Mouse (Mus musculus): ENCODE results near the gene Coro2b. TPM values are rescaled to one million over a fixed set of nuclear protein-coding genes. Genes with fewer than 3 reads are reported as not detected.

Coro2b gene
- polyA plus RNA-seq, 1 experiment from 2014 or later: 1.9 TPM

DNA sequence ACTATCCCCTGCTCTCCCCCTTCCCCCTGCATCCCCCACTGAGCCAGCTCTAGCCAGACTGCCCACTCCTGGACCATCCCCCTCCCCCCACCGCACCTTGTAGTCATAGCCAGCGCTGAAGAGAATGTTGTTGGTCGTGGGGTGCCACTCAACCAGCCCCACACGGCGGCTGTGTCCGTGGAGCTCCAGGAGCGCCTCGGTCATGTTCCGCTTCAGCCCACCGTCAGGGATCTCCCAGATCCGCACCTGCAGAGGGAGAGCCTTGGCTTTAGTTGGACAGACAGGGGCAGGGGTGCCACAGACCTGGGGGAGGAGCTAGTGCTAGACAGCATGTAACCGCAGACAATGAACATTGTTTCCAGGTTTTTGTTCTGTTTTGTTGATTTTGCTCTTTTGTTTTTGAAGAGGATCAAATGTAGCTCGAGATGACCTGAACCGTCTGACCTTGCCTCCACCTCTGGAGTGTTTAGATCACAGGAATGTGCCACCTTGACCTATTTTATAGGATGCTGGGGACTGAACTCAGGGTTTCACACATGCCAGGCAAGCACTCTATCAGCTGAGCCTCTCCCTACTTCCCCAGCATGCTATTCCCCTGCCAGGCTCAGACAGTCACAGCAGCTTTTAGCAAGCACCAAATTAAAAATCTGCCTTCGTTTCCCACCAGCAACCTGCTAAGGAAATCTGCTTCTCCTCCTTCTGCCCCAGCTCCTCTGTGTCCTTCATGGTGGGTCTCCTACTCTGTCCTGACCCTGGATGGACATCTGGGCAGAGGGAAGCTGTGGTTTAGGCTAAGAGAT is 104.4 kb downstream of the Coro2b start:
- Histone ChIP-seq H3K9me3 (replicated peaks; ENCODE audit: control insufficient read depth, low read length) (no peaks in the 10 kb centered on the region), H3K27me3 (ENCODE audit: control insufficient read depth, insufficient read depth, low read depth, low read length) (no peaks in the 10 kb centered on the region), H3K4me1 (ENCODE audit: control insufficient read depth, low read depth, low read length) (no peaks in the 10 kb centered on the region; the same call in 1 of the 2 replicates), H3K36me3 (ENCODE audit: control insufficient read depth, insufficient read depth) (no peaks in the 10 kb centered on the region), H3K4me3 (ENCODE audit: low read depth, low read length) (no peak overlapping the region), H3K9ac (ENCODE audit: low read depth, low read length) (no peak overlapping the region), H3K4me2 (ENCODE audit: low read depth, low read length) (no peak overlapping the region), H3K27ac (ENCODE audit: low read length) (no peak overlapping the region)
- ATAC-seq (ENCODE audit: low read depth): no peak
- 62% methylated on average over 15 of the region's 15 CpGs for WGBS (ENCODE audit: insufficient replicate concordance)

GRCm38 (mm10) chr9:62430741-62431140 is 106.1 kb downstream of the Coro2b start:
- no peaks in the 10 kb centered on the region; the same call in 1 of the 2 replicates for H3K4me1 ChIP-seq (ENCODE audit: control insufficient read depth, low read depth, low read length)
- WGBS (ENCODE audit: insufficient replicate concordance): 59% methylated on average over 4 of the region's 4 CpGs
- H3K27ac ChIP-seq (ENCODE audit: low read length): no peak overlapping the region
- no peaks in the 10 kb centered on the region for H3K27me3 ChIP-seq (ENCODE audit: control insufficient read depth, insufficient read depth, low read depth, low read length)
- ATAC-seq (ENCODE audit: low read depth): no peak
- H3K36me3 ChIP-seq (ENCODE audit: control insufficient read depth, insufficient read depth): no peaks in the 10 kb centered on the region
- H3K4me3 ChIP-seq (ENCODE audit: low read depth, low read length): no peak overlapping the region
- no peaks in the 10 kb centered on the region for H3K9me3 ChIP-seq (replicated peaks; ENCODE audit: control insufficient read depth, low read length)
- H3K9ac ChIP-seq (ENCODE audit: low read depth, low read length): no peak overlapping the region
- no peak overlapping the region for H3K4me2 ChIP-seq (ENCODE audit: low read depth, low read length)

DNA sequence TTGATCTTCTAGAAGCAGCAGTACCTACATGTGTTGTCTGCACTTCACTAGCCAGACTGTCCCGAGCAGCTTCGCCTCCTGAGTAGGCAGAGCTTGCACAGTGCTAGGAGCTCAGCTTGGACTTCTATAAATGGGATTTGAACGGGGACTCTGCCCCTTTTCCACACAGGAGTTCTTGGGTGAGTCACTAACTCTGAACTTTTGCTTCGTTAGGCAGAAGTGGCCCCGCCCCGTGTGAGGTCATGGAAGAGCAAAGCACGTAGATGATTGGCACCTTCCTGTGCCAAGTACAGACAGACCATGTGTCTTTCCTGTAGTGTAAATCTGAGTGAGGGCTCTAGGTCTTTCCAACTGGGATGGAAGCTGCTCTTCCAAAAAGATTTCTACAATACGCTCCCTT is 109.8 kb downstream of the Coro2b start:
- H3K9ac ChIP-seq (ENCODE audit: low read depth, low read length): no peak overlapping the region
- no peaks in the 10 kb centered on the region for H3K9me3 ChIP-seq (replicated peaks; ENCODE audit: control insufficient read depth, low read length)
- H3K4me2 ChIP-seq (ENCODE audit: low read depth, low read length): no peak overlapping the region
- H3K27ac ChIP-seq (ENCODE audit: low read length): no peak overlapping the region
- no peak overlapping the region for H3K4me3 ChIP-seq (ENCODE audit: low read depth, low read length)
- H3K4me1 ChIP-seq (ENCODE audit: control insufficient read depth, low read depth, low read length): no peaks in the 10 kb centered on the region
- no peak for ATAC-seq (ENCODE audit: low read depth)
- H3K27me3 ChIP-seq (ENCODE audit: control insufficient read depth, insufficient read depth, low read depth, low read length): no peaks in the 10 kb centered on the region
- 55% methylated on average over 8 of the region's 8 CpGs for WGBS (ENCODE audit: insufficient replicate concordance)
- H3K36me3 ChIP-seq (ENCODE audit: control insufficient read depth, insufficient read depth): no peaks in the 10 kb centered on the region

GRCm38 (mm10) chr9:62426531-62426930 is 110.3 kb downstream of the Coro2b start:
- Histone ChIP-seq H3K9me3 (replicated peaks; ENCODE audit: control insufficient read depth, low read length) (no peaks in the 10 kb centered on the region), H3K27ac (ENCODE audit: low read length) (no peak overlapping the region), H3K9ac (ENCODE audit: low read depth, low read length) (no peak overlapping the region), H3K36me3 (ENCODE audit: control insufficient read depth, insufficient read depth) (no peaks in the 10 kb centered on the region), H3K4me3 (ENCODE audit: low read depth, low read length) (no peak overlapping the region), H3K4me1 (ENCODE audit: control insufficient read depth, low read depth, low read length) (peaks cover under 1% of the 10 kb centered on the region; the same call in 1 of the 2 replicates), H3K4me2 (ENCODE audit: low read depth, low read length) (no peak overlapping the region), H3K27me3 (ENCODE audit: control insufficient read depth, insufficient read depth, low read depth, low read length) (no peaks in the 10 kb centered on the region)
- ATAC-seq (ENCODE audit: low read depth): no peak
- 67% methylated on average over 6 of the region's 6 CpGs for WGBS (ENCODE audit: insufficient replicate concordance)

DNA sequence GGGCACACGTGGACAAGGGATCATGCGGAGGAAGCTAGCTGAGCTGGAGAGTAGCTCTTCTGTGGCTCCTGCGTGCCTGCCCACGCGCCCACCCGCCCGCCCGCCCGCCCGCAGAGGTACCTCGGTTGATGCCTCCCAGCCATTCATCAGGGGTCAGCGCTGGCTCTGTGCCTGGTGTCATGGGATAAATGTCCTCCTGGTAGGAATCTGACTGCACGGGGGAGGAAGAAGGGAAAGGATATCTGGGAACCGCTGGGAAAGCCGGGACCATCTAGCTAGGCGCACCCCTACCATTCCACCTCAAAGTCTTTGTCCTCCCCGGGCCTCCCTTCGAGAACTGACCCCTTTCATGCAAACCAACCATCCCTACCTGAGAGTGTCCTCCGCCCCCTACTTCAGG is 110.8 kb downstream of the Coro2b start:
- ATAC-seq (ENCODE audit: low read depth): no peak
- 81% methylated on average over 19 of the region's 19 CpGs for WGBS (ENCODE audit: insufficient replicate concordance)
- H3K4me2 ChIP-seq (ENCODE audit: low read depth, low read length): no peak overlapping the region
- no peaks in the 10 kb centered on the region for H3K9me3 ChIP-seq (replicated peaks; ENCODE audit: control insufficient read depth, low read length)
- no peak overlapping the region for H3K4me3 ChIP-seq (ENCODE audit: low read depth, low read length)
- peaks cover 4% of the 10 kb centered on the region for H3K4me1 ChIP-seq (ENCODE audit: control insufficient read depth, low read depth, low read length)
- H3K9ac ChIP-seq (ENCODE audit: low read depth, low read length): no peak overlapping the region
- H3K36me3 ChIP-seq (ENCODE audit: control insufficient read depth, insufficient read depth): no peaks in the 10 kb centered on the region
- no peaks in the 10 kb centered on the region for H3K27me3 ChIP-seq (ENCODE audit: control insufficient read depth, insufficient read depth, low read depth, low read length)
- no peak overlapping the region for H3K27ac ChIP-seq (ENCODE audit: low read length)

GRCm38 (mm10) chr9:62425265-62425664 is 111.6 kb downstream of the Coro2b start:
- Histone ChIP-seq H3K36me3 (ENCODE audit: control insufficient read depth, insufficient read depth) (no peaks in the 10 kb centered on the region), H3K4me3 (ENCODE audit: low read depth, low read length) (no peak overlapping the region), H3K27ac (ENCODE audit: low read length) (no peak overlapping the region), H3K9me3 (replicated peaks; ENCODE audit: control insufficient read depth, low read length) (no peaks in the 10 kb centered on the region), H3K9ac (ENCODE audit: low read depth, low read length) (no peak overlapping the region), H3K4me2 (ENCODE audit: low read depth, low read length) (no peak overlapping the region), H3K4me1 (ENCODE audit: control insufficient read depth, low read depth, low read length) (peaks cover 10% of the 10 kb centered on the region), H3K27me3 (ENCODE audit: control insufficient read depth, insufficient read depth, low read depth, low read length) (no peaks in the 10 kb centered on the region)
- 34% methylated on average over 5 of the region's 5 CpGs for WGBS (ENCODE audit: insufficient replicate concordance)
- peak; percentile 23; the same call in 1 of the 2 replicates for ATAC-seq (ENCODE audit: low read depth)

DNA sequence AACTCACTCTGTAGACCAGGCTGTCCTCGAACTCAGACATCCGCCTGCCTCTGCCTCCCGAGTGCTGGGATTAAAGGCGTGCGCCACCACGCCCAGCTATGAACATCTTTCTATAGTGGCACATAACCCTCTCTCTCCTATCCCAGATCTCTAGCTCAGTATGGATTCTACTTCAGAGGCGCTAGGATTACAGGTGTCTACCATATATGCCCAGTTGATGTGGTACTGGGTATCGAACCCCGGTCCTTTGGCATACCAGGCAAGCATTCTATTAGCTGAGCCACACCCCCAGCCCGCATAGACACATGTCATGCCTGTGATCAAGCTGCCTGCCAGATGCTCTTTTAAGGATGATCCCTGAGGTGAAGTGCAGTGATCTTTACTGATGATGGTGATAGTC is 113.0 kb downstream of the Coro2b start:
- H3K36me3 ChIP-seq (ENCODE audit: control insufficient read depth, insufficient read depth): no peaks in the 10 kb centered on the region
- no peak overlapping the region for H3K4me2 ChIP-seq (ENCODE audit: low read depth, low read length)
- ATAC-seq (ENCODE audit: low read depth): no peak
- no peak overlapping the region for H3K27ac ChIP-seq (ENCODE audit: low read length)
- H3K27me3 ChIP-seq (ENCODE audit: control insufficient read depth, insufficient read depth, low read depth, low read length): no peaks in the 10 kb centered on the region
- 81% methylated on average over 10 of the region's 10 CpGs for WGBS (ENCODE audit: insufficient replicate concordance)
- H3K9me3 ChIP-seq (replicated peaks; ENCODE audit: control insufficient read depth, low read length): no peaks in the 10 kb centered on the region
- H3K4me1 ChIP-seq (ENCODE audit: control insufficient read depth, low read depth, low read length): peaks cover 10% of the 10 kb centered on the region
- H3K4me3 ChIP-seq (ENCODE audit: low read depth, low read length): no peak overlapping the region
- no peak overlapping the region for H3K9ac ChIP-seq (ENCODE audit: low read depth, low read length)

DNA sequence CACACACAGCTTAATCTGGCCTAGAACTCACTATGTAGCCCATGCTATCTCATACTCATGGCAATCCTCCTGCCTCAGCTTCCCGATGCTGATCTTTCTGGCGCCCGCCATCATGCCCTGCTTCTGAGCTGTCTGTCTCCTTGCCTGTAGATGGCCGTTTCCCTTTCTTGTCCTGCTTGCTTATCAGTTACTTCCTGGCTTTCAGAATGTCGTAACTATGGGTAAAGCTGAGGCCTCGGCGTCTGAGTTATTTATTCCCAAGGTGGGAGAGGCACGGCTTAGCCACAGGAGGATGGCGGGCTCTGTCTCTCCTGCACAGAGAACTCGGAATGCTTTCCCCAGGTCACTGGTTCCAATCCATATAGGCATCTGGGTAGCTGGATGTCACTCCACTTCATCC is 113.9 kb downstream of the Coro2b start:
- Histone ChIP-seq H3K4me1 (ENCODE audit: control insufficient read depth, low read depth, low read length) (peaks cover 10% of the 10 kb centered on the region), H3K36me3 (ENCODE audit: control insufficient read depth, insufficient read depth) (no peaks in the 10 kb centered on the region), H3K27ac (ENCODE audit: low read length) (no peak overlapping the region), H3K9ac (ENCODE audit: low read depth, low read length) (no peak overlapping the region), H3K4me3 (ENCODE audit: low read depth, low read length) (no peak overlapping the region), H3K9me3 (replicated peaks; ENCODE audit: control insufficient read depth, low read length) (no peaks in the 10 kb centered on the region), H3K4me2 (ENCODE audit: low read depth, low read length) (no peak overlapping the region), H3K27me3 (ENCODE audit: control insufficient read depth, insufficient read depth, low read depth, low read length) (no peaks in the 10 kb centered on the region)
- no peak for ATAC-seq (ENCODE audit: low read depth)
- WGBS (ENCODE audit: insufficient replicate concordance): 22% methylated on average over 10 of the region's 10 CpGs

DNA sequence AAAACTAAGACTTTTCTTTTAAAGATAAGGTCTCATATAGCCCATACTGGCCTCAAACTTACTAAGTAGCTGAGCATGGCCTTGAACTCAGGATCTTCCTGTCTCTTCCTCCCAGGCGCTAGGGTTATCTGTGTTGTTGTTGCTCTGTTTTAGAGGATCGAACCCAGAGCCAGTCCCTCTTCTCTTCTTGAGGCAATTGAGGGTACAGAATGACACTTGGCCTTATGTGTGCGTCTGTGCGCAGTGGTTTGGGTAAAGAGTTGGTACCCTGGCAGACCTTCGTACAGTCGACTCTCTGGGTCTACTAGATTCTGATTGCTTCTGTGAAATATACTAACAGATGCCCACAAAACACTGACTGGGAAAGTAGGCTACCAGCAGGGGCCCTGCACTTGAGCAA is 114.9 kb downstream of the Coro2b start:
- Histone ChIP-seq H3K9ac (ENCODE audit: low read depth, low read length) (no peak overlapping the region), H3K9me3 (replicated peaks; ENCODE audit: control insufficient read depth, low read length) (no peaks in the 10 kb centered on the region), H3K27ac (ENCODE audit: low read length) (no peak overlapping the region), H3K4me3 (ENCODE audit: low read depth, low read length) (no peak overlapping the region), H3K4me2 (ENCODE audit: low read depth, low read length) (no peak overlapping the region), H3K4me1 (ENCODE audit: control insufficient read depth, low read depth, low read length) (peaks cover 10% of the 10 kb centered on the region), H3K27me3 (ENCODE audit: control insufficient read depth, insufficient read depth, low read depth, low read length) (no peaks in the 10 kb centered on the region), H3K36me3 (ENCODE audit: control insufficient read depth, insufficient read depth) (no peaks in the 10 kb centered on the region)
- WGBS (ENCODE audit: insufficient replicate concordance): 82% methylated on average over 6 of the region's 6 CpGs
- ATAC-seq (ENCODE audit: low read depth): no peak
